Mouse (Mus musculus) limb, embryonic 11.5 days (tissue): ENCODE results near the gene Akap13. TPM values are rescaled to one million over a fixed set of nuclear protein-coding genes. Genes with fewer than 3 reads are reported as not detected.

Experiments
- ATAC-seq: fragments of 200-750 bp; cut with Nextera tagmentation; 2 replicates; pipeline ENCODE4 v1.8.0; 2017; ENCODE audit warnings: low read depth; ENCODE audit not compliant: insufficient number of reproducible peaks, low FRiP score, low TSS enrichment
- DNase-seq: peaks from one replicate; pipeline ENCODE4 v3.0.0-alpha.2; 2015; ENCODE audit warnings: low spot score
- H3K27ac ChIP-seq: fragments of 300-500 bp; sonication (generic); replicated peaks from 2 replicates; pipeline ENCODE4 v1.5.1; 2014; ENCODE audit warnings: low read depth, mild to moderate bottlenecking, low read length
- H3K27me3 ChIP-seq: fragments of 300-500 bp; sonication (generic); 2 replicates; pipeline ENCODE4 v1.6.1; 2014; ENCODE audit warnings: mild to moderate bottlenecking, low read length, mixed read lengths; ENCODE audit not compliant: control insufficient read depth, insufficient read depth
- H3K36me3 ChIP-seq: fragments of 300-500 bp; sonication (generic); 2 replicates; pipeline ENCODE4 v1.6.1; 2014; ENCODE audit warnings: mild to moderate bottlenecking, low read length, moderate library complexity, mixed read lengths; ENCODE audit not compliant: control insufficient read depth, insufficient read depth
- H3K4me1 ChIP-seq: fragments of 300-500 bp; sonication (generic); 2 replicates; pipeline ENCODE4 v1.6.1; 2014; ENCODE audit warnings: low read length, mixed read lengths; ENCODE audit not compliant: control insufficient read depth, insufficient read depth
- H3K4me2 ChIP-seq: fragments of 300-500 bp; sonication (generic); 2 replicates; pipeline ENCODE4 v1.6.1; 2014; ENCODE audit warnings: low read depth, mild to moderate bottlenecking, moderate library complexity; ENCODE audit not compliant: severe bottlenecking
- H3K4me3 ChIP-seq: fragments of 300-500 bp; sonication (generic); 2 replicates; pipeline ENCODE4 v1.5.1; 2014; ENCODE audit warnings: low read depth, low read length
- H3K9ac ChIP-seq: fragments of 300-500 bp; sonication (generic); 2 replicates; pipeline ENCODE4 v1.6.1; 2014; ENCODE audit warnings: mild to moderate bottlenecking, low read length
- H3K9me3 ChIP-seq: fragments of 300-500 bp; sonication (generic); 2 replicates; pipeline ENCODE4 v1.6.1; 2016; ENCODE audit warnings: low read length; ENCODE audit not compliant: control insufficient read depth
- WGBS: fragments of 180-500 bp; shearing (Covaris S2); extraction: QIAGEN DNeasy Blood & Tissue Kit; methylation state at CpG from one replicate; pipeline ENCODE4 v1.1.7; 2014; 5-methylcytosine and 5-hydroxymethylcytosine counted together
- polyA plus RNA-seq: library from polyadenylated mRNA; unstranded; fragments of >200 nt; fragmentation: Nextera tagmentation; extraction: Ambion mirVana; gene quantifications from 2 replicates; pipeline ENCODE4 v1.2.1, GENCODE M21; 2014

Gene Akap13
- polyA plus RNA-seq, 1 experiment from 2014 or later: 32.7 TPM

GRCm38 (mm10) chr7:75686046-75686826, 230.9 kb downstream of the Akap13 start:
- WGBS: 91% methylated on average over 7 of the region's 7 CpGs
- Histone ChIP-seq H3K9ac (no peak overlapping the region), H3K27me3 (no peaks in the 10 kb centered on the region), H3K4me1 (peaks cover 3% of the 10 kb centered on the region), H3K36me3 (peaks cover 2% of the 10 kb centered on the region; the same call in 1 of the 2 replicates), H3K27ac (no peak overlapping the region), H3K9me3 (no peaks in the 10 kb centered on the region), H3K4me3 (no peak overlapping the region), H3K4me2 (no peak overlapping the region)
- no peak for DNase-seq
- ATAC-seq: no peak

DNA sequence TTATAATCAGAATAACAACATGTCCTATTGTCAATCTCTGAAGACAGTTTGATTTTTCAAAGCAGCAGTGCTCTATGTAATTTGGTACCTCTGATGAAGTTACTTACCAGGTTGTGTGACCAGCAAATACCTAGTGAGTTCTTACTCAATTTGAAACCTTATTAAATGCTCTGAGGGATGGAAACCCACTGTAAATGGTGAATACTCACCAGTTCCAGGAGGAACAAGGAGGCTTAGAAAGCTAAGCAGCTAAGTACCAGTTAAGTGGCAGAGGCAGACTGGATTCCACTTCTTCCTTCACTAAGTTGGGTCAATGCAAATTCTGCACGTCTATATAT, 231.5 kb downstream of the Akap13 start:
- H3K36me3 ChIP-seq: peaks cover 2% of the 10 kb centered on the region; the same call in 1 of the 2 replicates
- no peaks in the 10 kb centered on the region for H3K9me3 ChIP-seq
- H3K9ac ChIP-seq: no peak overlapping the region
- no peak overlapping the region for H3K4me3 ChIP-seq
- peaks cover 3% of the 10 kb centered on the region for H3K4me1 ChIP-seq
- no peak overlapping the region for H3K27ac ChIP-seq
- DNase-seq: no peak
- H3K4me2 ChIP-seq: no peak overlapping the region
- no peak for ATAC-seq
- WGBS: 98% methylated on average over 1 of the region's 1 CpGs
- H3K27me3 ChIP-seq: no peaks in the 10 kb centered on the region

DNA sequence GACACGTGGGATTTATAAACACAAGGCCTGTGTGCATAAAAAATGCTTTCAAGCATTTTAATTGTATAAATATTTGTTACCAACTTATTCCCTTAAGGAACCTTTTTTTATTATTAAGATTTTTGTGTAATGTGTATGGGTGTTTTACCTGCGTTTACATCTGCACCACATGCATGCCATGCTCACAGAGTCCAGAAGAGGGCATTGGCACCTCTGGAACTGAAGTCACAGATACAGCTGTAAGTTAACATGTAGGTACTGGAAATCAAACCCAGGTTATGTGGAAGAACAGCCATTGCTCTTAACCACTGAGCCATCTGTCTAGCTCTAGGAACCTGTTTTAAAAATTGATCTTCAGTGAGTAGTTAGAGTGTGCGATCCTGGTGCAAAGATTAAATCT, 232.8 kb downstream of the Akap13 start:
- ATAC-seq: no peak
- Histone ChIP-seq H3K36me3 (peaks cover 2% of the 10 kb centered on the region; the same call in 1 of the 2 replicates), H3K9ac (no peak overlapping the region), H3K27ac (no peak overlapping the region), H3K4me1 (peaks cover 3% of the 10 kb centered on the region), H3K27me3 (no peaks in the 10 kb centered on the region), H3K4me2 (no peak overlapping the region), H3K9me3 (no peaks in the 10 kb centered on the region), H3K4me3 (no peak overlapping the region)
- no peak for DNase-seq
- WGBS: 85% methylated on average over 3 of the region's 3 CpGs

DNA sequence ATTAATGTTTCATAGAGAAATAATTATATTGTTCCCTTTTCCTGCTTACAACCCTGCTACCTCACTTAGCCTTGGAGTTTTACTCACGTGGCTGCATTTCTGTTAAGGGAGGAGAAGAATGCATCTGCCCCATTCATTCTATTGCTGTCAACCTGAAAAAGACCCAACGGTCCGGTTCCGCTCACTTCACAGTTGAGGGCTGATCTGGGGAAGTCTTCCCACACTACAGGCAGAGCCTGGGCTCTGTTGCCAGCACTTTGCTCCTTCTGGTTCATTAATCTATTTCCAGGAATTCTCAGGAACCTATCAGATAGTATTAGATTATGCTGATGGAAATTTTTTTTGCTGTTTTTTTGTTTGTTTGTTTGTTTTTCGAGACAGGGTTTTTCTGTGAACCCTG, 239.4 kb downstream of the Akap13 start:
- H3K36me3 ChIP-seq: peaks cover 4% of the 10 kb centered on the region; the same call in 1 of the 2 replicates
- no peak for ATAC-seq
- H3K9ac ChIP-seq: no peak overlapping the region
- no peak overlapping the region for H3K27ac ChIP-seq
- H3K4me3 ChIP-seq: no peak overlapping the region
- no peaks in the 10 kb centered on the region for H3K27me3 ChIP-seq
- H3K4me1 ChIP-seq: no peaks in the 10 kb centered on the region
- no peak overlapping the region for H3K4me2 ChIP-seq
- 87% methylated on average over 5 of the region's 5 CpGs for WGBS
- no peak for DNase-seq
- H3K9me3 ChIP-seq: no peaks in the 10 kb centered on the region

GRCm38 (mm10) chr7:75699836-75700235, 244.5 kb downstream of the Akap13 start:
- peaks cover 4% of the 10 kb centered on the region; the same call in 1 of the 2 replicates for H3K36me3 ChIP-seq
- WGBS: 94% methylated on average over 5 of the region's 5 CpGs
- no peak for ATAC-seq
- DNase-seq: no peak
- no peaks in the 10 kb centered on the region for H3K9me3 ChIP-seq
- H3K27me3 ChIP-seq: no peaks in the 10 kb centered on the region
- no peak overlapping the region for H3K4me2 ChIP-seq
- H3K4me3 ChIP-seq: no peak overlapping the region
- no peak overlapping the region for H3K9ac ChIP-seq
- no peaks in the 10 kb centered on the region for H3K4me1 ChIP-seq
- no peak overlapping the region for H3K27ac ChIP-seq

DNA sequence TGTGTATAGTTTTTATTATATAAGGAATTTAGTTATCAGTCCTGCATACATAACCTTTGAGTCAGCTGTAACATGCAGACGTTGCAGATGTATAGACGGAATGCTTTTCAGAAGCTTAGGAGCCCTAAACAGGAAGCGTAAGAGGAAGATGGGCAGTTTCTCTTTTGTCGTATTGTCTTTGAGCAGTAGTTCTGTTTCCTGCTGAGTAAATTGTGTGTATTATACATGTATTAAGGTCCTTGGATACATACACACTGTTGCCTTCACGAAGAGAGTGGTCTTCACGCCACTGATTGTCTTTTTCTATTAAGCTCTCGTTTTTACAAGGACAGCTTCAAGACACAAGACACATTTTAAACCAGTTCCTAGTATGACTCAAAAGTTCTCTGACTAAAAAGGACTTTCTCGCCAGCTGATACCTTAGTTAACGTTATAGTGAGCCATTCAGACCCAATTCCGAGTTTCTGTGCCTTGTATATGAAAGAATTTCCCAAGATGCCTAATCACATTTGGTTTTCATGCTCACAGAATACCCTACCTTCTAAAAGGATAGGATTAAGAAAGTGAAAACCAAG, 245.5 kb downstream of the Akap13 start:
- WGBS: 94% methylated on average over 10 of the region's 10 CpGs
- peaks cover 4% of the 10 kb centered on the region; the same call in 1 of the 2 replicates for H3K36me3 ChIP-seq

GRCm38 (mm10) chr7:75701761-75702160, 246.4 kb downstream of the Akap13 start:
- Histone ChIP-seq H3K4me3 (no peak overlapping the region), H3K9me3 (no peaks in the 10 kb centered on the region), H3K9ac (no peak overlapping the region), H3K27me3 (no peaks in the 10 kb centered on the region), H3K36me3 (peaks cover 8% of the 10 kb centered on the region), H3K27ac (no peak overlapping the region), H3K4me2 (no peak overlapping the region), H3K4me1 (no peaks in the 10 kb centered on the region)
- WGBS: 78% methylated on average over 7 of the region's 7 CpGs
- no peak for DNase-seq
- ATAC-seq: no peak

More for the DNA sequence above, 245.5 kb downstream of the Akap13 start:
- Histone ChIP-seq H3K9me3 (no peaks in the 10 kb centered on the region), H3K4me2 (no peak overlapping the region), H3K9ac (no peak overlapping the region), H3K4me3 (no peak overlapping the region), H3K27me3 (no peaks in the 10 kb centered on the region), H3K27ac (no peak overlapping the region), H3K4me1 (no peaks in the 10 kb centered on the region)
- no peak for DNase-seq
- ATAC-seq: no peak

DNA sequence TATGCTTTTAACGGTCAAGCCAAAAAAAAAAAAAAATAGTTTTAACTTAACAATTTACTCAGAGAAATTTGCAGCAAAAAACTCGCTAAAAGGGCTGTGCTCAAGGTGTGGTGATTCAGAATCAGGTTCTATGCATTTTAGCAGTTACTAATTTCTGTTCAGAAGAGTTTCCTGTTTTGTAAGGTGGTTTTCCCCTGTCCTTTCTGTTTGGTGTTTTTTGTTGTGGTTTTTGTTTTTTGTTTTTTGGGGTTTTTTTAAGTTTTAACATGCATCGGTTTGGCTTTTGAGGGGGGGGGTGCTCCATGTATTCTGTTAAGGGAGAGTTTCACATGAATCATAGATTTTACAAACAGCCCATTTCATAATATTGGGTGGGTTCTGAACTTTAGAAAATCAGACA, 247.0 kb downstream of the Akap13 start:
- peaks cover 6% of the 10 kb centered on the region for H3K36me3 ChIP-seq
- ATAC-seq (no peak), DNase-seq (no peak)
- WGBS: 90% methylated on average over 3 of the region's 3 CpGs
- H3K9me3 ChIP-seq: no peaks in the 10 kb centered on the region
- H3K4me1 ChIP-seq: no peaks in the 10 kb centered on the region
- no peak overlapping the region for H3K4me2 ChIP-seq
- no peaks in the 10 kb centered on the region for H3K27me3 ChIP-seq
- no peak overlapping the region for H3K9ac ChIP-seq
- no peak overlapping the region for H3K27ac ChIP-seq
- H3K4me3 ChIP-seq: no peak overlapping the region
